Mouse (Mus musculus) MEL (cell line): ENCODE measurements around the gene Inip. TPM values are rescaled to one million over a fixed set of nuclear protein-coding genes. Genes with fewer than 3 reads are reported as not detected.

Source experiments
- DNase-seq: peaks from one replicate; pipeline ENCODE4 v3.0.0; 2011; ENCODE audit warnings: low read depth, low spot score
- H3K27ac ChIP-seq: 2 replicates; pipeline ENCODE4 v1.5.1; 2012; ENCODE audit warnings: low read depth, mild to moderate bottlenecking, control low read depth, low read length, moderate library complexity; ENCODE audit not compliant: control insufficient read depth
- H3K27me3 ChIP-seq, 2 experiments: fragments of 150-350 bp in 1 of 2; sonication (generic) in 1 of 2; 2 replicates each; pipeline ENCODE4 v1.6.1; 2012; ENCODE audit warnings: low read length in 2 of 2, mild to moderate bottlenecking in 2 of 2, improper control_type of control experiment in 1 of 2, moderate library complexity in 1 of 2; ENCODE audit not compliant: insufficient read depth in 2 of 2, control insufficient read depth in 1 of 2
- H3K36me3 ChIP-seq, 2 experiments: 2 replicates each; pipeline ENCODE4 v1.6.1; 2012 to 2014; ENCODE audit warnings: low read length in 2 of 2, improper control_type of control experiment in 1 of 2, inconsistent platforms in 1 of 2, mild to moderate bottlenecking in 1 of 2; ENCODE audit not compliant: insufficient read depth in 2 of 2, control insufficient read depth in 1 of 2
- H3K4me1 ChIP-seq, 2 experiments: fragments of 150-350 bp in 1 of 2; sonication (generic) in 1 of 2; 2 replicates each; pipeline ENCODE4 v1.6.1; 2012; ENCODE audit warnings: low read length in 2 of 2, improper control_type of control experiment in 1 of 2, mild to moderate bottlenecking in 1 of 2; ENCODE audit not compliant: insufficient read depth in 2 of 2, control insufficient read depth in 1 of 2
- H3K4me3 ChIP-seq, 2 experiments: fragments of 150-350 bp in 1 of 2; sonication (generic) in 1 of 2; 2 replicates each; pipeline ENCODE4 v1.5.1; 2012; ENCODE audit warnings: low read depth in 2 of 2, low read length in 2 of 2, mild to moderate bottlenecking in 2 of 2, moderate library complexity in 2 of 2, control low read depth in 1 of 2, improper control_type of control experiment in 1 of 2; ENCODE audit not compliant: control insufficient read depth in 1 of 2, insufficient read depth in 1 of 2
- H3K79me2 ChIP-seq: 2 replicates; pipeline ENCODE4 v1.6.1; 2012; ENCODE audit warnings: mild to moderate bottlenecking, low read length, moderate library complexity; ENCODE audit not compliant: control insufficient read depth, poor library complexity, insufficient read depth
- H3K9ac ChIP-seq: 2 replicates; pipeline ENCODE4 v1.6.1; 2012; ENCODE audit warnings: low read depth, mild to moderate bottlenecking, control low read depth, low read length, moderate library complexity; ENCODE audit not compliant: control insufficient read depth, poor library complexity, severe bottlenecking
- H3K9me3 ChIP-seq: fragments of 150-350 bp; sonication (generic); replicated peaks from 2 replicates; pipeline ENCODE4 v1.6.1; 2012; ENCODE audit warnings: mild to moderate bottlenecking, low read length, improper control_type of control experiment, moderate library complexity; ENCODE audit not compliant: insufficient read depth
- BHLHE40 ChIP-seq: IDR thresholded peaks from 2 replicates; pipeline ENCODE4 v1.6.1; 2012; ENCODE audit warnings: low read depth, mild to moderate bottlenecking, inconsistent platforms, low read length, improper control_type of control experiment, borderline replicate concordance
- ELF1 ChIP-seq: IDR thresholded peaks from 2 replicates; pipeline ENCODE4 v1.6.1; 2014; ENCODE audit warnings: low read depth, mild to moderate bottlenecking, inconsistent platforms, low read length, improper control_type of control experiment, moderate library complexity
- EP300 ChIP-seq, 2 experiments: IDR thresholded peaks; 2 replicates each; pipeline ENCODE4 v1.6.1; 2011; ENCODE audit warnings: improper control_type of control experiment in 2 of 2, low read length in 2 of 2, low read depth in 1 of 2, mild to moderate bottlenecking in 1 of 2
- GABPA ChIP-seq: IDR thresholded peaks from 2 replicates; pipeline ENCODE4 v1.6.1; 2012; ENCODE audit warnings: low read depth, mild to moderate bottlenecking, inconsistent platforms, low read length, improper control_type of control experiment, moderate library complexity
- GATA1 ChIP-seq: IDR thresholded peaks from 2 replicates; pipeline ENCODE4 v1.6.1; 2011; ENCODE audit warnings: low read depth, low read length, improper control_type of control experiment
- MAFK ChIP-seq: IDR thresholded peaks from 2 replicates; pipeline ENCODE4 v1.6.1; 2011; ENCODE audit warnings: low read depth, mild to moderate bottlenecking, low read length, improper control_type of control experiment, borderline replicate concordance
- MAX ChIP-seq: IDR thresholded peaks from 2 replicates; pipeline ENCODE4 v1.6.1; 2011; ENCODE audit warnings: low read length, improper control_type of control experiment
- MEF2A ChIP-seq: IDR thresholded peaks from 2 replicates; pipeline ENCODE4 v1.6.1; 2014; ENCODE audit warnings: low read depth, mild to moderate bottlenecking, inconsistent platforms, low read length, improper control_type of control experiment; ENCODE audit not compliant: poor library complexity, insufficient replicate concordance, severe bottlenecking; ENCODE audit errors: extremely low read depth
- MXI1 ChIP-seq: IDR thresholded peaks from 2 replicates; pipeline ENCODE4 v1.6.1; 2011; ENCODE audit warnings: mild to moderate bottlenecking, low read depth, low read length, improper control_type of control experiment
- MYB ChIP-seq: IDR thresholded peaks from 2 replicates; pipeline ENCODE4 v1.6.1; 2011; ENCODE audit warnings: mild to moderate bottlenecking, low read depth, low read length, improper control_type of control experiment
- MYC ChIP-seq: IDR thresholded peaks from 2 replicates; pipeline ENCODE4 v1.6.1; 2011; ENCODE audit warnings: low read depth, mild to moderate bottlenecking, low read length, improper control_type of control experiment, moderate library complexity
- POLR2A ChIP-seq, 2 experiments: IDR thresholded peaks; 2 replicates each; pipeline ENCODE4 v1.6.1; 2011 to 2012; ENCODE audit warnings: low read length in 2 of 2, mild to moderate bottlenecking in 2 of 2, control low read depth in 1 of 2, improper control_type of control experiment in 1 of 2, low read depth in 1 of 2, moderate library complexity in 1 of 2; ENCODE audit not compliant: control insufficient read depth in 1 of 2, insufficient read depth in 1 of 2, poor library complexity in 1 of 2
- RCOR1 ChIP-seq: IDR thresholded peaks from 2 replicates; pipeline ENCODE4 v1.6.1; 2012; ENCODE audit warnings: low read depth, mild to moderate bottlenecking, inconsistent platforms, low read length, improper control_type of control experiment
- TBP ChIP-seq: IDR thresholded peaks from 2 replicates; pipeline ENCODE4 v1.8.0; 2011; ENCODE audit warnings: low read depth, low read length, improper control_type of control experiment
- UBTF ChIP-seq: IDR thresholded peaks from 2 replicates; pipeline ENCODE4 v1.6.1; 2012; ENCODE audit warnings: low read depth, mild to moderate bottlenecking, inconsistent platforms, low read length, improper control_type of control experiment, moderate library complexity, borderline replicate concordance; ENCODE audit not compliant: insufficient read depth
- USF1 ChIP-seq: IDR thresholded peaks from 2 replicates; pipeline ENCODE4 v1.6.1; 2014; ENCODE audit warnings: low read depth, mild to moderate bottlenecking, inconsistent platforms, low read length, improper control_type of control experiment, moderate library complexity
- USF2 ChIP-seq, 2 experiments: IDR thresholded peaks; 2 replicates each; pipeline ENCODE4 v1.6.1; 2011 to 2012; ENCODE audit warnings: improper control_type of control experiment in 2 of 2, low read length in 2 of 2, borderline replicate concordance in 1 of 2, inconsistent platforms in 1 of 2, low read depth in 1 of 2, mild to moderate bottlenecking in 1 of 2; ENCODE audit not compliant: insufficient read depth in 1 of 2
- ZC3H11A ChIP-seq: IDR thresholded peaks from 2 replicates; pipeline ENCODE4 v1.6.1; 2012; ENCODE audit warnings: low read depth, mild to moderate bottlenecking, inconsistent platforms, low read length, improper control_type of control experiment
- ZKSCAN1 ChIP-seq: IDR thresholded peaks from 2 replicates; pipeline ENCODE4 v1.6.1; 2012; ENCODE audit warnings: low read depth, mild to moderate bottlenecking, inconsistent platforms, low read length, improper control_type of control experiment, moderate library complexity
- ZNF384 ChIP-seq: IDR thresholded peaks from 2 replicates; pipeline ENCODE4 v1.6.1; 2012; ENCODE audit warnings: low read depth, mild to moderate bottlenecking, inconsistent platforms, low read length, improper control_type of control experiment
- polyA plus RNA-seq, 2 experiments: library from polyadenylated mRNA; stranded (reverse) in 1 of 2; unstranded in 1 of 2; fragments of >175 nt in 1 of 2; fragments of >200 nt in 1 of 2; gene quantifications; 2 replicates each; pipeline versions ENCODE4 v1.2.1 to v1.2.4; 2012; ENCODE audit warnings: low replicate concordance in 2 of 2, low read depth in 1 of 2; ENCODE audit not compliant: insufficient read length in 2 of 2, insufficient read depth in 1 of 2, missing spikeins in 1 of 2
- total RNA-seq: library from RNA; depleted of rRNA; stranded (reverse); fragments of 300-350 nt; gene quantifications from 2 replicates; pipeline ENCODE4 v1.2.3, GENCODE M21; 2012

Inip gene
- total and polyA plus RNA-seq, 3 experiments = 42.4 to 50.3 TPM; not detected in 1

- no peak for DNase-seq
- no peak overlapping the region for H3K27ac ChIP-seq
- no peaks in the 10 kb centered on the region for H3K27me3 ChIP-seq
- H3K36me3 ChIP-seq = peaks cover 0 to 19% of the 10 kb centered on the region in 2 experiments; a peak in 2 of 4 replicates
- no peak for TF ChIP-seq ZKSCAN1
- no peak for TF ChIP-seq ELF1
- TF ChIP-seq RCOR1 = no peak
- TF ChIP-seq ZC3H11A = no peak
- no peak for TF ChIP-seq MAX
- TF ChIP-seq, all 39 proteins: peak for 0
- Histone ChIP-seq H3K9ac (peak overlapping the region; percentile 82), H3K4me3 (peak overlapping the region; percentile 84 to 96), H3K79me2 (no peaks in the 10 kb centered on the region; the same call in 1 of the 2 replicates), H3K4me1 (peaks cover 12 to 28% of the 10 kb centered on the region in 2 experiments), H3K9me3 (no peaks in the 10 kb centered on the region)
Observed at GRCm38 (mm10) chr4:59806879-59807195, 5.4 kb upstream of the Inip start.

GRCm38 (mm10) chr4:59805968-59806878 lies 4.8 kb upstream of the Inip start:
- DNase-seq = peak; percentile 52
- Histone ChIP-seq H3K4me3 (peak overlapping the region; percentile 84 to 96), H3K27me3 (no peaks in the 10 kb centered on the region), H3K36me3 (peaks cover 0 to 19% of the 10 kb centered on the region in 2 experiments; a peak in 2 of 4 replicates), H3K9ac (peak overlapping the region; percentile 82), H3K9me3 (no peaks in the 10 kb centered on the region), H3K4me1 (peaks cover 12 to 28% of the 10 kb centered on the region in 2 experiments), H3K79me2 (no peaks in the 10 kb centered on the region; the same call in 1 of the 2 replicates), H3K27ac (peak overlapping the region; percentile 42; the same call in 1 of the 2 replicates)
- TF ChIP-seq POLR2A (IDR thresholded peaks at IDR 0.05; ENCODE audit: control insufficient read depth in 1 of 2, insufficient read depth in 1 of 2, low read depth in 1 of 2, low read length in 2 of 2, poor library complexity in 1 of 2) = no peak
- no peak for TF ChIP-seq GATA1
- TF ChIP-seq MXI1 = peak; percentile 49; the same call in 1 of the 2 replicates
- TF ChIP-seq BHLHE40 = no peak
- no peak for TF ChIP-seq GABPA
- TF ChIP-seq MYB = no peak
- TF ChIP-seq MAFK = no peak
- peak; percentile 69 for TF ChIP-seq ZNF384
- 0 out of 2 replicates have a peak, but pooled peaks have one; percentile 60 for TF ChIP-seq UBTF
- TF ChIP-seq USF1 = peak; percentile 83
- 0 out of 4 replicates have a peak, but pooled peaks of 1 of the 2 experiments have one; percentile 23 for TF ChIP-seq USF2 (IDR thresholded peaks at IDR 0.05; ENCODE audit: borderline replicate concordance in 1 of 2, insufficient read depth in 1 of 2, low read depth in 1 of 2, low read length in 2 of 2)
- TF ChIP-seq TBP = no peak
- no peak for TF ChIP-seq MEF2A
- no peak for TF ChIP-seq EP300 (IDR thresholded peaks at IDR 0.05; ENCODE audit: low read depth in 1 of 2, low read length in 2 of 2)
- TF ChIP-seq MYC = no peak
